Mouse (Mus musculus) natural killer cell, adult 2 months (primary cell): ENCODE measurements around the gene Cldn9.

Experiments used
- DNase-seq, 2 experiments: peaks; one replicate each; pipeline ENCODE4 v3.0.0; 2022; ENCODE audit warnings: low spot score in 2 of 2

Cldn9 gene

GRCm38 (mm10) chr17:23681086-23681485 is 2.7 kb downstream of the Cldn9 start:
- no peak for DNase-seq

- no peak for DNase-seq
Measured at GRCm38 (mm10) chr17:23680336-23680735, 3.5 kb downstream of the Cldn9 start.

DNA sequence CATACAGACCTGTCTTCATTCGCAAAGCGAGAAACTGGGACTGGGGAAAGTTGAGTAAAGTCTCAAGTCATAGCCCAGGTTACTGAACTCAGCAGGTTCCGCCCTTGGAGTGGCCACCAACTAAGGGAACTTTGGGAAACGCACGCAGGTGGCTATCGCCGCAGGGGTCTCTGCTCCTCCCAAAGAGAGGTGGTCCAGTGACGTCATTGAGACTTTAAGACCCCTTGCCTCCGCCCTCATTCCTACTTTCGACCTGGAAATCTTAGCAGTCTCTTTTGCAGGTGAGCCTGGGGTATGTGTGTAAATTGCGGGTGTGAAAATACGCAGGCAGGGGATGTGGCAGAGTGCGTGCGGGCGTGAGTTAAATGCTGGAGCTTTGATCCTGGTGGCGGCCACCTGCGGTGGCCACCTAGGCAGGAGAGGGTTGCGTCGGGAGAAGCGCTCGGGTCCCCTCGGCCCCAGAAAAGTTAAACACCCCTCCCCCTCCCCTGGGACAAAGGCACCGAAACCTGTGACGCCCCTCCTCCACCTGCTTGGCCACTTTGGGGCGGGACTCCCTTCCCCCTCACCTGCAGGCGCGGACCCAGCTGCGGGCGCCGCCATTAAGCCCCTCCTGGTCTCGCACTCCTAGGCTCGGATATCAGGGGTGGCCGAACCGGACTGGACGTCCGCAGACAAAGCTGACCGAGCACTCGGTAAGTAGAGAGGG is 4.5 kb downstream of the Cldn9 start, which contains the start of gene Cldn6:
Cldn6 (plus strand) TSS at position 123 of the 709 bp plus-strand sequence.
- DNase-seq, result no peak

GRCm38 (mm10) chr17:23677236-23677679 is 6.6 kb downstream of the Cldn9 start, which contains the start of gene Tnfrsf12a:
Gene Tnfrsf12a, minus strand, starts transcription at chr17:23677468.
- peak; percentile 77 to 87 for DNase-seq

- DNase-seq, result peak; percentile 60 to 62
Measured at GRCm38 (mm10) chr17:23676473-23677031, 7.3 kb downstream of the Cldn9 start.

- DNase-seq, result peak; percentile 33 to 49
Measured at GRCm38 (mm10) chr17:23675564-23676281, 8.1 kb downstream of the Cldn9 start.

DNA sequence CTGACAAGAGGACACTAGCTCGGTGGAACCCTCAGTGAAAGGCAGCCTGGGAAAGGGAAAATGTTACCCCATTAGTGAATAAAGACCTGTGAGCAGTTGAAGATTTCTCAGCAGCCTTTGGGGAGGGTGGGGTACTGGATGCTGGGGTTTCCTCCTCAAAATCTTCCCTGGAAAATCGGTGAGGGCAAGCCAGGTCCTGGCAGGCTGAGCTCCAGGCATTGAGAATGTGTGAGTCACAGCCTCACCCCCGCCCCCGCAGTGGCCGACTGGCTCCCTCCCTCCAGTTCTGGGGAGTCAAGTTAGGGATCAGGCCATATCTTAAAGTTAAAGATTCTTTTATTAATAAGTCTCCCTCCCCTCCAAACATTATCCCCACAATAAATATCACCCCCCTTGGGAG is 8.7 kb downstream of the Cldn9 start:
- DNase-seq, result no peak

GRCm38 (mm10) chr17:23674271-23674952 is 9.4 kb downstream of the Cldn9 start:
- no peak for DNase-seq

GRCm38 (mm10) chr17:23673424-23674073 is 10.3 kb downstream of the Cldn9 start, which contains the start of the genes Hcfc1r1 and Thoc6:
Gene Hcfc1r1, plus strand, starts transcription at chr17:23673596.
Gene Thoc6, minus strand, starts transcription at chr17:23673882.
- peak; percentile 88 to 91 for DNase-seq

- DNase-seq, result no peak
Measured at GRCm38 (mm10) chr17:23672761-23673160, 11.1 kb downstream of the Cldn9 start.

GRCm38 (mm10) chr17:23671519-23671918 is 12.3 kb downstream of the Cldn9 start:
- DNase-seq, result no peak

DNA sequence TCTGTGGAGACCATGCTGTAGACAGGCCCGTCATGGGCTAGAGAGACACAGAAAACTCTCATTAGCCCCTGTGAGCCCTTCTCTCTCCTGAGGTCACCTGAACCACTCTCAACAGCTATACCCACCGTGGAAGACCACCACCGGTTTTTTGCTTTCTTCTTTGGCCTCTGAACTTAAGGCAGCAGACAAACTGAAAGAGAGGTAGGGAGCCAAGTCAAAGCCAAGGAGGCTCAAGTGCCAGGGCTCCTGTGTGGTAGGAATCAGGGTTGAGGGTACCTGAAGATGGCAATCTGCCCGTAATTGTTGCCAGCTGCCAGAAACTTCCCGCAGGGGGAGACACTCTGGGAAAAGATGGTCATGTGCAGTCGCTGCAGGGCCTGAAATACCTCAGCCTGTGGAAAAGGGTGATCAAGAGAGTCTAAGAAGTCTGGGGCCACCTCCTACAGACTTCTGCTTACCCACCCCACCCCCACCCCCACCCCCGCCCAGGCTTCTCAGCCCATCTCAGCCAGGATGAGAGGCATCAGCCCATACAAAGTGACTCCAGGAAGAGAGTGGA is 13.2 kb downstream of the Cldn9 start:
- DNase-seq, result no peak

DNA sequence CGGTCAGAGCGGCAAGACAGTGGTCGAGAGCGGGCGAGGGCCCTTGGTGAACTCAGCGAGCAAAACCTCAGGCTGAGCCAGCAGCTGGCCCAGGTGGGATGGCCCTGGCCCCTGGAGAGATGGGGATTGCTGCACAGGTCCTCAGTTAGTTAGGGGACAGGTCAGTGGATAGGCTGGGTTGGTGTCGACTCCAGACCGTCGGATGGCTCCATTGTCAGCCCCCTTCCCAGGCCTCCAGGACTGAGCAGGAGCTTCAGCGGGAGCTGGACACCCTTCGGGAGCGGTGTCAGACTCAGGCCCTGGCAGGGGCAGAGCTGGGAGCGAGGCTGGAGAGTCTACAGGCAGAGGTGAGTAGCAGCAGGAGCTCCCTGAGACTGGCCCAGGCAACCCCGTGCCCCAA is 18.3 kb downstream of the Cldn9 start:
- no peak for DNase-seq

DNA sequence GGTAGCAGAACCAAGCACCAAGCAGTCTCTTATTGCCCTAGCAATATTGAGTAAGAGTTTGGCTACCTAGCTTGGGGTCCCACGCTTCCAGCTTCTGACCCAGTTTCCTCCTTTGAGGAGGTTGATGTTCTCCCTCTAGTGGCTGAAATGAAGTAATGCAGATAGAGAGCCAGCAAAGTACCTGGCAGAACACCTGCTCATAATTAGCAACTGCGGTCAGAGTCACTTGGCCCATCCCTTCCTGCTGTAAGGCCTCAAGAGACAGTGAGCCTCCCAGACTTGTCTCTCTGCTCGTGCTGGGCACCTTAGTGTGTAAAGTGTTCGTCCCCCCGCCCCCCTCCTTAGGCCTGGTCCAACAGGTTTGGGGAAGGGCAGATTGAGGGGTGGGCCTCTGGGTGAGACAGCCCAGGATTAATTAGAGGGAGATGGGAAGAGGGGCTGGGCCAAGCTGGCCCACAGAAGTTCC is 19.2 kb downstream of the Cldn9 start:
- peak in 1 of 2 experiments; percentile 35 for DNase-seq

DNA sequence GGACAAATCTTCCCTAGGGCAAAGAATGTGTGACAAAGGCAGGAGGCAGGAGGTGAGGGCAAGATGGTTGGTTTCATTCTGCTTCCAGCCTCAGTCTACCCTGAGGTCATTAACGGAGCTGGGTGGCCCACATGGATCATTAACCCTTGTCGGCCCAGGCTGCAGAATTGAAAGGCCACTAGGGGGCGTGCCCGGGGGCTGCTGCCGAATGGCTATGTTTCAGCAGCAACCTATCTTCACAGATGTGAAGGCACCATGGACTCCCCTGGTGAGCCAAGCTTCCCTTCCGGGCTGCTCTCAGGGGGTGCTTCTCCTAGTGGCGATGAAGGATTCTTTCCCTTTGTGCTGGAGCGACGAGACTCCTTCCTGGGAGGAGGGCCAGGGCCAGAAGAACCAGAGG is 22.3 kb downstream of the Cldn9 start:
- peak in 1 of 2 experiments; percentile 33 for DNase-seq

DNA sequence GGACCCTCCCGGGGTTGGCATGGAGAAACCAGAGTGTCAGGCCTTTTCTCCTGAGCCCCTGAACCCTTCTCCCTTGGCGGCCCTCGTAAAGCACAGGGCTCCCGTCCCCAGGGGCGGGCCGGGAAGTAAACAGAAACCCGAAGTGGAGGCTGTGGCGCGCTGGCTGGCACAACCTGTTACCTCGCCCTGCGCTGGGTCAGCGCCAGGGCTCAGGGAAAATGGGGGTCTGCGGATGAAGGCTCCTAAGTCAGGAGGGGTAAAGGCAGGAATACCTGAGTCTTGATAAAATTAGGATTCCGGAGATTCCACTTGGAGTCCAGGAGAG is 23.0 kb downstream of the Cldn9 start:
- DNase-seq, result no peak

DNA sequence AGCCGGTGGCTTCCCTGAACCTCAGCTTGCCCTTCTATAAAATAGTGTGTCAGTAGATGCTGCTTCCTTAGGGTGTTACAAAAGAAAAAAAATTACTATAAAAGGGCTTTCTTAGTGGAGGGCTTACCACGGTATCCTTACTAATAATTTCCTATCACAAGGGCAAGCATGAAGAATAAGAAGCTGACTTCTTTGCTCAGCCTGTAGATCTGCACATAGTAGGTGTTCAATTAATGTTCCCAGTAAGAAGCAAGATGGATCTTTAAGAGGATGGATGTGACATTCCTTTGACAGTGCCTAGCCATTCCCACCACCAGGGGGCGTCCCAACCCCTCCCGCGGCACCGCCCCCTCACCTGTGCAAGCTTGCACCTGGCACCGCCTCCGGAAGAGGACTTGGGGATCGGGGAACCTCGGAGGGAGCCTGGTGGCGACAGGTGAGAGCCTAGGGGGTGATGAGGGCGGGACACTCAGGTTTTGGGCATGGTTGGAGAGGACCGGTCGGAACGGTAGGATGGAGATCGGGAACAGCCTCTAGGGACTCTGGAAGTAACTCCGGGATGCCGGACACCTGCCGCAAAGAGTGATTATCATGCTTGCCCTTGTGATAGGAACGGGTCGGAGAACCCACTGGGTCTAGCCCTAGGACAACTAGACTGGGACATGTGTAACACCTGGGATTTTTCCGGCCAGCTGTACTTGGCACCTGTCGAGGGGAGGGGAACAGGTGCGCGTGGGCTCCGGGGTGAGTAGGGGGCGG is 23.5 kb downstream of the Cldn9 start, which contains the start of gene Bicdl2:
Bicdl2 (plus strand) TSS at position 390 of the 759 bp plus-strand sequence.
- peak; percentile 24 to 61 for DNase-seq

DNA sequence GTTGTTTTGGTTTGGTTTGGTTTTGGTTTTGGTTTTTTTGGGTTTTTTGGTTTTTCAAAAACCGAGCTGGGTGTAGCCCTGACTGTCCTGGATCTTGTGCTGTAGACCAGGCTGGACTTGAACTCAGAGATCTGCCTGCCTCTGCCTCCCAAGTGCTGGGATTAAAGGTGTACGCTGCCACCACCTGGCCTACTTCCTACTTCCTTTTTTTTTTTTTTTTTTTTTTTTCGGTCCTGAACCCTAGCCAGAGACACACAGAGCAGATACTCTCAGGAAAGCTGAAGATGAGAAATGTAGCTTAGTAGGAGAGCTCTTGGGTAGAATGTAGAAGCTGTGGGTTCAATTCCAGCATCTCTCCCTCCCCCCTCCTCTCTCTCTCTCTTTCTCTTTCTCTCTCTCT is 25.4 kb downstream of the Cldn9 start:
- DNase-seq, result no peak

DNA sequence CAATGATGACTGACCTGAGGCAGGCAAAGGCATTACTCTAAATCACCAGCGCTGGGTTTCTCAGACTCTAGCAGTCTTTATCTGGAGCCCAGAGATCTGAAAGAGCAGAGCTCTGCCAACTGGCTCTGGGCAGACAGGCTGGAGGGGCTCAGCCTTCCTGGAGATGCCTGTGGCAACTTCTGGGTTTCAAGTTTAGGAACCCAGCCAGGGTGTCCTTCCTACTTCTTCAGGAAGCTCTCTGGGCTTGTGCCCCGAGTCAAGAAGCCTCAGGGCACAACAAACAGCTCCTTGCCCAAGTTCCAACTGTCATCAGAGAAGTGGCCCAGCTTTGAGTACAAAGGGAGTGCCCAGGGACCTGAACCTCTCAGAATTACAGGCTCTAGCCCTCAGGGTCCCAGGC is 29.4 kb downstream of the Cldn9 start:
- no peak for DNase-seq

DNA sequence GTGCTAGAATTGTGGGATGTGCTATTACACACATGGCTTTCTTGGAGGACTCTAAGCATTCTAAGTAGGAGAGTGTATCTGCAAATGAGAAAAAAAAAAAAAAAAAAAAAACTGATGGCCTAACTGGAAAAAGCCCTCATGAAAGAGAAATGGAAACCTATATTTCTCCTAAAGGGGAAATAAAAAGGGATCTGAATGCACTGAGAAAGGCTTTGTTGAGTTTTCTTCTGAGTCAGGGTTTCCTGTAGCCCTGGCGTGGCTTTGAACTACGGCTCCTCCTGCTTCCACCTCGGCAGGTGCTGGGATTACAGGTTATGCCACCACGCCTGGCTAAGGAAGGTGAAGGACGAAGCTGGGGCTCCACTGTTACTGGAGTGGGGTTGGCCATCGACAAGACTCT is 29.8 kb downstream of the Cldn9 start:
- no peak for DNase-seq
